Mouse (Mus musculus): Measurements from ENCODE around the gene Prune1. TPM values are rescaled to one million over a fixed set of nuclear protein-coding genes. Genes with fewer than 3 reads are reported as not detected.

The Prune1 gene
- polyA plus RNA-seq, 1 experiment = 19.2 TPM

GRCm38 (mm10) chr3:95210585-95210984, 71.3 kb downstream of the Prune1 start:
- DNase-seq (ENCODE audit: low spot score) = no peak

DNA sequence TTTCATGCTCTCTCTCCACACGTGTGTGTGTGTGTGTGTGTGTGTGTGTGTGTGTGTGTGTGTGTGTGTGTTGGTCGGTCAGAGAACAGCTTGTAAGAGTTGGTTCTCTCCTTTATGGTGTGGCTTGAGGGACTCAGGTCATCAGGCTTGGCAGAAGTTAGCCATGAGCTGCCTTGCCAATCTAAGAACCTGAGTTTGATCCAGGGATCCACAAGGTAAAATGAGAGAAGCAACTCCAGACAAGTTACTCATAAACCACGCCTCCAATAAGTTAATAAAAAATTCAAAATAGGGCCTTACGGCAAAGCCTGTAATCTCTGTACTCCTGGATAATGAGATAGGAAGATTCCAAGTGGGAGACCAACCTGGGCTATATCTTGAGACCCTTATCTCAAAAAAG, 73.6 kb downstream of the Prune1 start:
- no peak for DNase-seq (ENCODE audit: low spot score)

- no peak for DNase-seq (ENCODE audit: low spot score)
Measured at GRCm38 (mm10) chr3:95203880-95204279, 78.0 kb downstream of the Prune1 start.

Other genes starting within 250 kb of the Prune1 start
- gene Psmd4, start 239.5 kb downstream of the Prune1 start, polyA plus RNA-seq (2012; rRNA removed) = 172 and 195 TPM in 2 replicates
- gene Pip5k1a, start 175.1 kb downstream of the Prune1 start, polyA plus RNA-seq (2012; rRNA removed) = 27.2 and 28.2 TPM in 2 replicates
- 70.9 and 76.2 TPM in 2 replicates for gene Vps72, start 171.1 kb downstream of the Prune1 start, polyA plus RNA-seq (2012; rRNA removed)
- gene Tmod4, start 157.6 kb downstream of the Prune1 start, polyA plus RNA-seq (2012; rRNA removed) = 1.2 and 1.5 TPM in 2 replicates
- 84.2 and 90.2 TPM in 2 replicates for gene Scnm1, start 148.1 kb downstream of the Prune1 start, polyA plus RNA-seq (2012; rRNA removed)
- 10.4 and 11.0 TPM in 2 replicates for gene Lysmd1, start 148.0 kb downstream of the Prune1 start, polyA plus RNA-seq (2012; rRNA removed)
- 8.5 and 8.7 TPM in 2 replicates for gene Tnfaip8l2, start 139.7 kb downstream of the Prune1 start, polyA plus RNA-seq (2012; rRNA removed)
- gene Sema6c, start 121.6 kb downstream of the Prune1 start, polyA plus RNA-seq (2012; rRNA removed) = 4.2 and 5.8 TPM in 2 replicates
- 21.4 and 21.9 TPM in 2 replicates for gene Gabpb2, start 64.2 kb downstream of the Prune1 start, polyA plus RNA-seq (2012; rRNA removed)
- 77.2 and 92.7 TPM in 2 replicates for gene Cdc42se1, start 53.3 kb downstream of the Prune1 start, polyA plus RNA-seq (2012; rRNA removed)
- 11.0 and 15.4 TPM in 2 replicates for gene Mllt11, start 49.9 kb downstream of the Prune1 start, polyA plus RNA-seq (2012; rRNA removed)
- 0.47 and 0.58 TPM in 2 replicates for gene Gm128, start 40.5 kb downstream of the Prune1 start, polyA plus RNA-seq (2012; rRNA removed)
- gene Bnipl, start 30.9 kb downstream of the Prune1 start, polyA plus RNA-seq (2012; rRNA removed) = 13.5 and 15.1 TPM in 2 replicates
- gene Mindy1, start 731 bp downstream of the Prune1 start, polyA plus RNA-seq (2012; rRNA removed) = 69.7 and 79.9 TPM in 2 replicates
- 6.5 and 7.6 TPM in 2 replicates for gene Anxa9, start 25.1 kb upstream of the Prune1 start, polyA plus RNA-seq (2012; rRNA removed)
- gene Cers2, start 32.7 kb upstream of the Prune1 start, polyA plus RNA-seq (2012; rRNA removed) = 119 and 126 TPM in 2 replicates
- 22.9 and 24.7 TPM in 2 replicates for gene Setdb1, start 75.1 kb upstream of the Prune1 start, polyA plus RNA-seq (2012; rRNA removed)
- gene 4930558C23Rik, start 120.8 kb upstream of the Prune1 start, polyA plus RNA-seq (2012; rRNA removed) = not detected in 2 replicates
- gene Arnt, start 152.3 kb upstream of the Prune1 start, polyA plus RNA-seq (2012; rRNA removed) = 44.8 and 51.4 TPM in 2 replicates
- 96.1 and 119 TPM in 2 replicates for gene Ctsk, start 217.2 kb upstream of the Prune1 start, polyA plus RNA-seq (2012; rRNA removed)
- gene Ctss, start 244.7 kb upstream of the Prune1 start, polyA plus RNA-seq (2012; rRNA removed) = 42.9 and 54.4 TPM in 2 replicates

Data from urinary bladder, adult 2 months (tissue).